Mouse (Mus musculus): ENCODE results near the gene Gli2.

Gene Gli2

GRCm38 (mm10) chr1:118789468-118789867, 264.0 kb downstream of the Gli2 start:
- DNase-seq: no peak

GRCm38 (mm10) chr1:118788813-118789212, 264.6 kb downstream of the Gli2 start:
- DNase-seq: no peak

- no peak for DNase-seq
Measured at GRCm38 (mm10) chr1:118787486-118787885, 265.9 kb downstream of the Gli2 start.
